Mouse (Mus musculus) cerebellum, adult 2 months (tissue): Measurements from ENCODE around the gene Cpb2.

ENCODE experiments used
- CTCF ChIP-seq: fragments of 200-500 bp; IDR thresholded peaks from 2 replicates; pipeline ENCODE4 v1.5.1; 2011; ENCODE audit warnings: low read depth, mild to moderate bottlenecking, control low read depth, low read length, moderate library complexity, borderline replicate concordance; ENCODE audit not compliant: insufficient read depth
- POLR2A ChIP-seq: fragments of 200-500 bp; IDR thresholded peaks from 2 replicates; pipeline ENCODE4 v1.6.1; 2011; ENCODE audit warnings: low read length, control low read depth, borderline replicate concordance; ENCODE audit not compliant: insufficient read depth

DNA sequence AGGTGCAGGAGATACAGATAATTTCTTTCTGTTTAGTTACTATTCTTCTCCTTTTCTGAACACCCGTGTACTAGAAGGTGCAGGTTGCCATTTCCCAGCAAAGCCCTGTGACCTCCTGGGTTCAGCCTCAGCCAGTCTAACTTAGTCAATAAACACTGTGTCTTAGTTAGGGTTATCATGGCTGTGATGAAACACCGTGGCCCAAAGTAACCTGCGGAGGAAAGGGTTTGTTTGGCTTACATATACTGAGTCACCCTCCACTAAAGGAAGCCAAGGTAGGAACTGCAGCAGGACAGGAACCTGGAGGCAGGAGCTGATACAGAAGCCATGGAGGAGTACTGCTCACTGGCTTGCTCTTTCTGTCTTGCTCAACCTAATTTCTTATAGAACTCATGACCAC, 8.3 kb downstream of the Cpb2 start:
- TF ChIP-seq POLR2A (no peak), CTCF (no peak)
